Mouse (Mus musculus) megakaryocyte-erythroid progenitor cell, adult 5-6 weeks (primary cell): Measurements from ENCODE around the gene Ptpn20. TPM values are rescaled to one million over a fixed set of nuclear protein-coding genes. Genes with fewer than 3 reads are reported as not detected.

Source experiments
- ATAC-seq: replicated peaks from 2 replicates; pipeline ENCODE4 v1.8.0; 2016; ENCODE audit warnings: mild to moderate bottlenecking, inconsistent platforms; ENCODE audit not compliant: severe bottlenecking, poor library complexity, low FRiP score, low TSS enrichment
- total RNA-seq, 2 experiments: library from RNA; stranded (forward) in 1 of 2; stranded (reverse) in 1 of 2; fragments of 200-1000, 215-1000 nt in 1 of 2; fragments of >200 nt in 1 of 2; fragmentation: Nextera tagmentation in 1 of 2; gene quantifications; 2 replicates each; pipeline ENCODE4 v1.2.3; 2014 to 2017

Ptpn20 gene
- total RNA-seq (2014; fragmentation: Nextera tagmentation) = 0.22 TPM in 1 of 2 replicates, not detected in the other
- not detected in 2 replicates for total RNA-seq (2017)

GRCm38 (mm10) chr14:33588951-33589350 lies at the start of gene Ptpn20:
TSS of gene Ptpn20 (plus strand) at chr14:33589207.
- ATAC-seq = 0 out of 2 replicates have a peak, but pooled peaks have one; percentile 47

- no peak for ATAC-seq
Measured at GRCm38 (mm10) chr14:33539559-33540167, 49.3 kb upstream of the Ptpn20 start.

- ATAC-seq = no peak
Measured at GRCm38 (mm10) chr14:33545565-33546143, 43.4 kb upstream of the Ptpn20 start.

DNA sequence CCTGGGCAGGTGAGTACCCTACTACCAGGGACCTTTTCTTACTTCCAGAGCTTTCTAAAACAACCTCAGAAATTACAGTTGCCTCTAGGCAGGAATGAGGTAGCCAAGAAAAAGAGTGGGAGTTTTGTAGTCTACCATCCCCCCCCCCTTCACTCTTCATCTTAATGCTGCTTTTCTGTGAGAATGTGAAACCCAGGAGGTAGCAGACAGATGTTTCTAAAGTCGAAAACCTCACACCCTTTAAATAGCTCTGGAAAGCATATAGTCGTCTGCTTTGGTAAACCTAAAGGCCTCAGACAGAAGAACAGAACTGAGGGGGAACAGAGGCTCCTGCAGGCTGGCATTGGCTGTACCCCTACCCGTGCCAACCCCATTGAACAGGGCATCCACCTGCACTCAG lies 40.4 kb upstream of the Ptpn20 start:
- ATAC-seq = no peak

DNA sequence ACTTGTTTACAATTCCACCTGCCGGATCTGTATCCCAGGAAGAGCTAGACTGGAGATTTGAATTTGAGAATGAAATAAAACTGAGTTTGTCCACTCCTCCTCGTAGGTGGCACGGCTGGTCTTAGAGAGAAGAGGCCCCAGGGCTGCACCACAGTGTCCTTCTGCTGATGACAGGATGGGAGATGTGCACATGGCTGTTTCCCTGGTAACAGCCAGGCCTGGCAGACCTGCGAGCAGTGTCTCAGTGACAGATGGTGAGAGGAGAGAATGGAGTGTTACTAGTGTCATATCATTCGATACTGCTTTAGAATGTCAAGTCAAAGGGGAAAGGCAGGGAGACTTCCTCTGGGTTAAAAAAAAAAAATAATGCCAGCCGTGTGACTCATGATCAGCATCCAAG lies 39.2 kb upstream of the Ptpn20 start:
- no peak for ATAC-seq

DNA sequence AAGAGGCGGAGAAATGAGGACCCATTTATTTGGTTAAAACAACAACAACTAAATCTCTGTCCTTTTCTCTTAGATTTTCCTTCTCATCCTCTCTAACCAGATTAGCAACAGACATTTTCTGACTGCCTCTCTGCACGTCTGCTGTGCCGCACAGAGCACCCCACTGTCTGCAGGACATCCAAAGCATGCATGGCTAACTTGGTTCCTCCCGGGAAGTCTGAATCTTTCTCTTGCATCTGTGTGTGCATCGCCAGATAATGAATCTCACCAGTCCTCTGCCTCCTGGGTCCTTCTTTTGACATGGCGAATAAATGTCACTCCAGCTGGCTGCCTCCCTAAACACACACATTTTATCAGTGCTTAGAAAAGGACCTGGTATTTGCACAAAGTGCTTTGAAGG lies 18.3 kb upstream of the Ptpn20 start:
- ATAC-seq = no peak

DNA sequence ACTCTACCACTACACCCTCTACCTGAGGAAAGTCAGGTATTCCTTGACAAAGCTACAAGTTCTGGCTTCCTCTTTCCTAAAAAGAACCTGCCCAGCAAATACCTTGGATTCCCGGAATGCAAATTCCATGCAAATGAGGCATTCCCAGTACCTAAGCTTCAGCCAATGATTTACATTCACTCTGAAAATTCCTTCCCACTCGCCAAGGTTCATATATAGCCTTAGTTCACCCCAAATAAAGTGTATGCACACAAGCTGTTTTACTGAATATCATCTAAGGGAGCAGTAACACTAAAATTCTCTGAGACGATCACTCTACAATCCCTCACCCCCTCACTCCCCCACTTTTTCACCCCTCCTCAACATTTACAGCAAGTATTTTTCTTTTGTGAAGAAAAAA lies 15.4 kb upstream of the Ptpn20 start:
- no peak for ATAC-seq

GRCm38 (mm10) chr14:33579771-33580484 lies 9.1 kb upstream of the Ptpn20 start:
- ATAC-seq = no peak

GRCm38 (mm10) chr14:33598376-33599130 lies 9.5 kb downstream of the Ptpn20 start:
- ATAC-seq = no peak

- no peak for ATAC-seq
Measured at GRCm38 (mm10) chr14:33607431-33607830, 18.4 kb downstream of the Ptpn20 start.

DNA sequence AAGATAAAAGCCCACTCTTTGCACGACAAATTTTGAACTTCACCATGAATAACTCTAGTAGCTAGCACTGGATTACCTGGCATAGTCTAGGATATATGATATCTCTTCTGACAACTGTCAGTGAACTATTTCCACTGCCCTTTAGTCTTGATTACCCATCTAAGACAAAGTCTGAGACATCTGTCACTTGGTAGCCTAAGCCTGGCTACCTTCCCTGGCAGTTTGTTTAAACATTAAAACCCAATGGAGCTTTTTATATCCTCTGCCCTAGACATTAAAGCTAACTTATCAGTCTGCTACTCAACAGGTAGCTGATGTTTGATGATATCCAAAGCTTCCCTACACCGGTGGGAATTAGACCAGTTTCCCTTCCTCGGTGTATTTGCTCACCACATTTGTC lies 36.0 kb downstream of the Ptpn20 start:
- ATAC-seq = no peak

GRCm38 (mm10) chr14:33632790-33633372 lies 43.9 kb downstream of the Ptpn20 start:
- ATAC-seq = peak; percentile 87

DNA sequence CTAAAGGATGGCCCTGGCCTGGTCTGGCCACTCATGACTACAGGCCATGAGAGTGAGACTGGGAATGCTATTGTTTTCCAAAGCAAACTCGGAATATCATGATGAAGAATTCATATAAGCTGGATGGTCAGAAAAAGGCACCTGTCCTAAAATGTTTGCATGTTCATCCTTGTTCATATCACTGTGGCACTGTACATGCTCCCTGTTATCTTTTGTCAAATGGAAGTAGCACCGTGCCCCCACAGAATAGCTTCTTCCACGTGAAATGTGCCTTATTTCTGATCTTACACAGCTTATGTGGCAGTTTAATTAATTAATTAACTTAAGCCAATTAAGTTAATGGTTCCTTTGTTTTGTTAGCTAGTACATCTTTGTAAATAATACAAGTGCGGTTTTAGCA lies 45.3 kb downstream of the Ptpn20 start:
- ATAC-seq = no peak

- no peak for ATAC-seq
Measured at GRCm38 (mm10) chr14:33634774-33635173, 45.8 kb downstream of the Ptpn20 start.

- ATAC-seq = no peak
Measured at GRCm38 (mm10) chr14:33639357-33639756, 50.4 kb downstream of the Ptpn20 start.

GRCm38 (mm10) chr14:33650721-33651120 lies 61.7 kb downstream of the Ptpn20 start:
- no peak for ATAC-seq

DNA sequence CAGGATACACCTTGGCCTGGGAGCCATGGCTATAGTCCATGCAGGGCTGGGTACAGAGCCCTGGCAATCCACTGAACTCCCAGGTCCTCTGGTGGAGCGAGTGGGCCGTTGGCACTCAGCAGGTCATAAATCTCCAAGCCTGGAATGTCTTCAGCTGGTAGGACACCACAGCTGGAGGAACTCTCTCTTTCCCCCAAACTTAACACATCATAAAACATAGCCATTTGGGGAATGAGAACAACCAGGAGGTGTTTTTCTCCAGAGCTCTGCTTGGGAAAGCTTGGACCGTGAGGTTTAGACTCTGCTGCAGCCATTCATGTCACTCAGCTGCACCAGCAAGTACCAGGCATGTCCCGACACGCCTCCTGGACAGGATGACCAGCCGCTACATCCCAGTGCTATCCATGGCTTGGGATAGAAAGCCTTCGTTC lies 68.5 kb downstream of the Ptpn20 start:
- no peak for ATAC-seq

DNA sequence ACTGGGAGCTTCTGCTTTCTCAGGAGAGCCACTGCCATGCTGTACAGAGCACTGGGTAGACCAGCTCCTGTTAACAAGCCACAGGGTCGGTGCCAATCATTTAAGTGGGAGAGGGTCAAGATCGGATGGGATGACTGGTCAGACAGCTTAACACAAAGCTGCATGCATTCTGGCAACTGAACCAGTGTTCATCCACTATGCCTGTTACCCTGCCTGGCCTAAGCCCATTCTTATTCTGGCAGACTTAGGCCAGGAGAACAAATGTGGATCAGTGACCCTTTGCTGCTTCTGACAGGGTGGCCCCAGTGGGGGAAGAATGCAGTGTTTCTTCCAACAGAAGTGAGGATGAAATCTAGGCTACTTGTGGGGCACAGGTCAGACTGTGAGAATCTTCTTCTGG lies 69.3 kb downstream of the Ptpn20 start:
- ATAC-seq = no peak

GRCm38 (mm10) chr14:33662080-33662479 lies 73.1 kb downstream of the Ptpn20 start:
- ATAC-seq = no peak

- ATAC-seq = no peak
Measured at GRCm38 (mm10) chr14:33666301-33666700, 77.3 kb downstream of the Ptpn20 start.
